Mouse (Mus musculus) right cerebral cortex, postnatal 36 days (tissue): ENCODE measurements at regions not wholly inside any gene's neighbourhood (a gene's known extent, or its start where the extent isn't known, plus 50 kb on each side); places are given as distances from the start of the nearest gene placed in this dataset.

Source experiments
- DNase-seq, 2 experiments: peaks; one replicate each; pipeline ENCODE4 v3.0.0; 2022; ENCODE audit warnings: low spot score in 2 of 2, mixed read lengths in 1 of 2

- no peak for DNase-seq
Measured at GRCm38 (mm10) chr19:54244176-54244575, 200.2 kb downstream of the Adra2a start.

GRCm38 (mm10) chr19:54248256-54248936, 204.4 kb downstream of the Adra2a start:
- DNase-seq: no peak

- DNase-seq: no peak
Measured at GRCm38 (mm10) chr19:54252145-54252664, 208.3 kb downstream of the Adra2a start.

GRCm38 (mm10) chr19:54257889-54258288, 213.9 kb downstream of the Adra2a start:
- DNase-seq: no peak

- DNase-seq: no peak
Measured at GRCm38 (mm10) chr19:54259175-54259574, 215.2 kb downstream of the Adra2a start.

GRCm38 (mm10) chr19:54277368-54277767, 233.4 kb downstream of the Adra2a start:
- peak; percentile 46 to 70 for DNase-seq

GRCm38 (mm10) chr19:54285481-54285880, 241.5 kb downstream of the Adra2a start:
- DNase-seq: no peak

- no peak for DNase-seq
Measured at GRCm38 (mm10) chr19:54297663-54298388, 253.9 kb downstream of the Adra2a start.

GRCm38 (mm10) chr19:54311289-54311688, 267.3 kb downstream of the Adra2a start:
- no peak for DNase-seq

- DNase-seq: no peak
Measured at GRCm38 (mm10) chr19:54311723-54312122, 267.8 kb downstream of the Adra2a start.

- no peak for DNase-seq
Measured at GRCm38 (mm10) chr19:54323276-54323675, 279.3 kb downstream of the Adra2a start.

- no peak for DNase-seq
Measured at GRCm38 (mm10) chr19:54324991-54325390, 281.0 kb downstream of the Adra2a start.

- DNase-seq: no peak
Measured at GRCm38 (mm10) chr19:54332140-54332539, 288.2 kb downstream of the Adra2a start.

GRCm38 (mm10) chr19:54340778-54341291, 296.9 kb downstream of the Adra2a start:
- no peak for DNase-seq

- no peak for DNase-seq
Measured at GRCm38 (mm10) chr19:54359731-54360130, 315.8 kb downstream of the Adra2a start.

GRCm38 (mm10) chr19:54360660-54361059, 316.7 kb downstream of the Adra2a start:
- no peak for DNase-seq

GRCm38 (mm10) chr19:54385101-54385500, 341.1 kb downstream of the Adra2a start:
- no peak for DNase-seq

GRCm38 (mm10) chr19:54391406-54391805, 347.5 kb downstream of the Adra2a start:
- no peak for DNase-seq

GRCm38 (mm10) chr19:54399651-54400050, 355.7 kb downstream of the Adra2a start:
- DNase-seq: no peak

GRCm38 (mm10) chr19:54407904-54408303, 364.0 kb downstream of the Adra2a start:
- DNase-seq: no peak

GRCm38 (mm10) chr19:54429062-54429461, 385.1 kb downstream of the Adra2a start:
- no peak for DNase-seq

- DNase-seq: no peak
Measured at GRCm38 (mm10) chr19:54440713-54441112, 396.8 kb downstream of the Adra2a start.
